Mouse (Mus musculus) 3134 (cell line): ENCODE data around the gene Pip5kl1.

Experiments
- DNase-seq: peaks from one replicate; pipeline ENCODE4 v3.0.0-alpha.2; 2011; ENCODE audit warnings: low spot score; ENCODE audit not compliant: insufficient read length; ENCODE audit errors: extremely low read depth

Pip5kl1 gene

GRCm38 (mm10) chr2:32582830-32583799, 8.5 kb downstream of the Pip5kl1 start:
- DNase-seq = peak; percentile 54

DNA sequence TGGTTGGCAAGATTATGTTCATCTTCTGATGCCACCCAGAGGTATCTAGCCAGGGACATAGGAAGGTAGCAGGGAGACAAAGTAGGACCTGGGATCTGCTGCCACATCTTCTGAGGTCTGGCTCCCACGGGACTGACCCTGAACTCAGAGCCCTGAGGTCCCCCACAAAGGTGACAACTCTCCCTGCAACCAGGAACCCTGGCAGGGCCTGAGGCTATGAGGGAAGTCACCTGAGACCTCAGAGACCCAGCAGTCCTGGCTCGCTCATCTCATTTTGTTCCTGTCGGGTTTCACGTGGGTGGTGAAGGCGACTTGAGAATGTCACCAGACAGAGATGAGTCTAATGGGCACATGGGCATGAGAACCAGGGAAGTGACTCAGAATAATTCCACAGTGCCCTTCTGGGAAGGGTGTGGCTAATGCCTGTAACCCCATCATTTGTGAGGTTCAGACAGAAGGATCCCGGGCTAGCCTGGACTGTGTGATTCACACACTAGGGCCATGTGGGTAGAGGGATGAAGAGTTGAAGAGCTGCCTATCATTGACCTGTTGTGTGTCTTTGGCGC, 10.6 kb downstream of the Pip5kl1 start:
- DNase-seq = no peak

DNA sequence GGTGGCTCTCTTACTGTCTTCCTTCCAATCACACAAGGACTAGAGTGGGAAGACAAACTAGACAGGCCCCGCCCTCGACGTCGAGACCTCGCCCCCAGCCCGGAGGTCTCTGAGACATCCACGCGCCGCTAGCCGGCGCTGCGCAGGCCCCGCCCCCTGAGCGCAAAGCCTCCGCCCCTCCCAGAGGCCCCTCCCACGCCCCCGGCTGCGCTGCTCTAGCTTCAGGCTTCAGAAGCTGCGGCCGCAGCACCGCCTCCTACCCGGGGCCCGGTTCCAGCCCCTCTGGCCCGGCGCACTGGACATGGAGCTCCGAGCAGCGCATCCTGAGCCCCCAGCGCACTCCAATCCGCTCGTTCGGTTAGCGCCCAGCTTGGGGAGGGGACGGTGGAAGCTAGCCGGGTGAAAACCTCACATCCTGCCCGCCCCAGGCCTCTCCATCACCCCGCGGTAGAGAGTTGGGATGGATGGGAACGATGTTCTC, 12.3 kb downstream of the Pip5kl1 start, which contains the start of gene St6galnac4:
St6galnac4 (plus strand) TSS at position 225 of the 481 bp plus-strand sequence.
- peak; percentile 99 for DNase-seq

- DNase-seq = no peak
Observed at GRCm38 (mm10) chr2:32587731-32588321, 13.2 kb downstream of the Pip5kl1 start.

DNA sequence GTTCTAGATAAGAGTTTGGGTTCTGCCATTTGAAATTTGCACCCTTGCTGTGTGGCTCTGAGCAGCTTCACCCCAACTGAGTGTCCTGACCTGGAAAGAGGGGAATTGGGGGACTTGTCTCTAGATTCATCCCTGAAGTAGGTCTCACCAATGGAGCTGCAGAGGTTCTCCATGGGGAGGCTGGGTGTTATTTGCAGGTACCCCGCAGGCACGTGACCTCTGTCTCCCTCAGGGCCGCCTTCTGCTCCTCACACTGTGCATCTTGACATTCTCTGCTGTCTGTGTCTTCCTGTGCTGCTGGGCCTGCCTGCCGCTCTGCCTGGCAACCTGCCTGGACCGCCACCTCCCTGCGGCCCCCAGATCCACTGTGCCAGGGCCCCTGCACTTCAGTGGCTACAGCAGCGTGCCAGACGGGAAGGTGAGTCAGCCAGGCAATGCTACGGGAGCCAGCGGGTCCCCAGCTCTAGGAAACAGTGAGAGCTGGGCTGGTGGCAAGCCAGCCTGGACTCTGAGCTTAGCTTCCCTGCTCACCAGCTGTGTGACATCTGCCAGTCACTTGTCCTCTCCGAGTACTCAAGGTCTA, 14.7 kb downstream of the Pip5kl1 start:
- DNase-seq = peak; percentile 85

- DNase-seq = no peak
Observed at GRCm38 (mm10) chr2:32590224-32590623, 15.6 kb downstream of the Pip5kl1 start.

GRCm38 (mm10) chr2:32591249-32591648, 16.7 kb downstream of the Pip5kl1 start:
- no peak for DNase-seq

DNA sequence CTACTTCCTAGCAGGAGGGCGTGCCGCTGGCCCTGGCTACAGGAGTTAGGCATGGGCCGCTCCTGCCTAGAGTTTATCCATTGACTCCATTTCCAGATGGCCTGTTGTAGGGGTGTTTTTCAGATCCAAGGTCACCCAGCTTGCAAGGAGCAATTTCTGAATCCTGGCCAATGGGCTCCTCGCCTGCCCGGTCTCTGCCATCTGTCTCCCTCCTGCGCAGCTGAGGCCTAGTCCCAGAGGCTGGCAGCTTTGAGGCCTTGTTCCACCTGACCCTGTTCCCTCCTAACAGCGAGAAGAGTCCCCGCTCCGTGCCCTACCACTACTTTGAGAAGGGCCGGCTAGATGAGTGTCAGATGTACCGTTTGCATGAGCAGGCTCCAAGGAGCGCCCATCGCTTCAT, 22.1 kb downstream of the Pip5kl1 start:
- DNase-seq = no peak

GRCm38 (mm10) chr2:32597248-32597647, 22.7 kb downstream of the Pip5kl1 start:
- no peak for DNase-seq

DNA sequence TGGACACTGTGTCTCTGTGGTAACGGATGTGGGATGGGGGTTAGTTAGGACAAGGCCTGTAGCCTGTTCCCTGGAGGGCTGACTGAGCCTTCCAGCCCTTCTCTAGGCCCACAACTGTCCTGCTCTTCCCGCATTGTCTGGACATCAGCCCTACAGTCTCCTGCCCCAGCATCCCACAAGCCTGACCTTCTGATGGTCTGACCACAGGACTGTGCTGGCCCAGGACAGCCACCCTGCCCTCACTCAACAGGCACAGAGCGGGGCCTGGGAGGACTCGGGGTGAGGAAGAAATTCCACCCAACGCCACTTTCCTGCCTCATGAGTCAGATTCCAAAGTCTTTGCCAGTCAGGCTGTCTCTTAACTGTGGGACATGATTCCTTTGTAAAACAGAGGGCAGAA, 23.1 kb downstream of the Pip5kl1 start:
- peak; percentile 86 for DNase-seq

GRCm38 (mm10) chr2:32598506-32598905, 23.9 kb downstream of the Pip5kl1 start:
- DNase-seq = no peak

DNA sequence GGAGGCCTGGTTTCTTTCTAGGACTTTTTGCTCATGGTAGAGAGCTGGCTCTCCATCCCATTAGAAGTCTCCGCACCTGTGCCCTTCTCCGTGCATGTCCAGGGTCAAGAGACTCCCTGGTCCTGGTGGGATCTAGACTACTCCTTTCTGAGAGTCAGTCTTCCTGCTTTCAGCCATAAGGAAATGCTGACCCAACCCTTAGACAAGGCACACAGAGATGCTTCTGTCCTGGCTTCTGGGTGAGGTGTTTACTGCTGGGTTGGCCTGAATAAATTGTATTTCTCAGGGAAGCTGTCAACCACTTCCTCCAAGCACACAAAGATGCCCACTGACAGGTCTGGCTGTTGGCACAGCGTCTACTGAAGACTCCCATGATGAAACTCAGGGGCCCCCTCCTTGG, 24.8 kb downstream of the Pip5kl1 start, which contains the start of gene St6galnac6:
St6galnac6 (plus strand) TSS at position 301 of the 400 bp plus-strand sequence.
- DNase-seq = no peak

- DNase-seq = peak; percentile 77
Observed at GRCm38 (mm10) chr2:32601417-32602065, 26.9 kb downstream of the Pip5kl1 start.

DNA sequence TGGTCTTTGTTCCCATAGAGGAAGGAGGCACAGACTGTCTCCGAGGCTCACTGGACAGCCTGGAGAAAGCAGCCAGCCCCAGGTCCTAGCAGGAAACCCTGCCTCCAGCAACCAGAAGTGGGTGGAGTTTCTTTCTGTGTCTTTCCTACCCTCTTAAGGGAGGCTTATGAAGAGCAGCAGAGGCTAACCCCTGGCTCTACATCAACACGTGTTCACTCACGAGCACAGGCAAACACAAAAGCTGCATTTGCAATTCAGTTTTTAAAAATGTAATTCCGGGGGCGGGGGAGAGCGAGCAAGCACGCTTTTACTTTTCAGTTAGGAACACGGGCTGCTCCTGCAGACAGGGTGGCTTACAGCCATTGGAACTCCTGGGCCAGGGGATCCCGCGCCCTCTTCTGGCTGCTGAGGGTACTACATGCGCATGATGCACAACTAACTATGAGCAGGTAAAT, 28.0 kb downstream of the Pip5kl1 start:
- DNase-seq = peak; percentile 71

DNA sequence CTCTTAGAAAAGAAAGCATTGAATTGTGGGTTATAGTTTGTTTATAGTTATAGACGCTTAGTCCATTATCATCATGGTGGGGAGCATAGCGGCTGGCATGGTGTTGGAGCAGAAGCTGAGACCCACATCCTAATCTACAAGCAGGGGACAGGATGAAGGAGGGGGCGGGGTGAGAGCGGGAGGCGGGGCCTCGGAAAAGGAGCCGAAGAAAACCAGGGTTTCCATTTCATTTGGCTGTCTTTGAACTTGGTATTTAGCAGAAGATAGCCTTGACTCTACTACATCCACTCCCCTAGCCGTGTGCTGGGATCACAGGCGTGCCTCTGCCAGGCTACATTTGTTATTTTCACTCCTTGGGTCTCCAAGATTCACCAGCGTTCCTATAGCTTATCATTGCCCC, 30.0 kb downstream of the Pip5kl1 start:
- no peak for DNase-seq

- DNase-seq = peak; percentile 82
Observed at GRCm38 (mm10) chr2:32606161-32607142, 31.9 kb downstream of the Pip5kl1 start.

DNA sequence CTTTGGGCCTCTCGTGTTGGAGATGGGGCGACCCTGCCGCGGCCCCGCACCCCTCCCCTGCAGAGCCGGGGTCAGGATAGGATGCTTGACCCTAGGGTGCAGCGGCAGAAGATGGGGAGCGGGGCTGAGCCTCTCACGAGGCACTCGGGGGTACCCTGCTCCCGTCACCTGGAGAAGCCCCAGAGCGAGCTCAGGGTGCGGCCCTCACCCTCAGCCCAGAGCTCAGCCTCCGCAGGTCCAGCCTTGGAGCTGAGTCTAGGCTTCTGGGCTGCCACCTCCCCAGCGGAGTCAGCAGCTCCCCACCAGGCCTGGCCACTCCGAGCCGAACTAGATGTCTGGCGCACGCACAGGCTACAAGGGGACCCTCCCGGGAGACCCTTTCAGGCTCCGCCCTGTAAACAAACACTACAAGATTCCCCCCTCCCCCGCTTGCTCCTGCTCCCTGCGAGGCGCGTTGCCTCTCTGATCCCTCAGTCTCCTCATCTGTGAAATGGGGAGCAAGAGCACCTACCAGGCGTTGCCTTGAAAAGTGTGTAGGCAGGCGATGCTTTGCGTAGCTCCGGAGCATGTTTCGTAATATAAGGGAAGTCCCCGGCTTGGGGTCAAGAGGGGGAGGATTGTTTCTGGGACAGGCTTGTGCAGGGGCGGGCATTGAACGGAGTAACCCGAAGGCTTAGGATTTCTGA, 32.8 kb downstream of the Pip5kl1 start:
- DNase-seq = peak; percentile 70

GRCm38 (mm10) chr2:32608141-32608777, 33.7 kb downstream of the Pip5kl1 start:
- DNase-seq = peak; percentile 89
